Mouse (Mus musculus): ENCODE data around the gene Gm27027. TPM values are rescaled to one million over a fixed set of nuclear protein-coding genes. Genes with fewer than 3 reads are reported as not detected.

Gm27027 gene
- polyA plus RNA-seq, 1 experiment from 2014 or later, result not detected

GRCm38 (mm10) chr2:93907519-93908294 lies 88.4 kb downstream of the Gm27027 start:
- Histone ChIP-seq H3K4me3 (no peak overlapping the region), H3K27me3 (no peaks in the 10 kb centered on the region), H3K27ac (replicated peaks) (peak overlapping the region; percentile 45), H3K4me2 (replicated peaks) (no peak overlapping the region), H3K4me1 (peaks cover 22% of the 10 kb centered on the region), H3K9ac (replicated peaks) (no peak overlapping the region), H3K9me3 (no peaks in the 10 kb centered on the region), H3K36me3 (no peaks in the 10 kb centered on the region)
- ATAC-seq (replicated peaks), result peak; percentile 63; the same call in 1 of the 2 replicates
- 67% methylated on average over 9 of the region's 9 CpGs for WGBS

Other genes with a start within 250 kb of the Gm27027 start
- 64.2 and 64.8 TPM in 2 replicates for gene Ext2, start 173.8 kb downstream of the Gm27027 start, polyA plus RNA-seq (2015; fragmentation: Nextera tagmentation; extraction: Ambion mirVana)
- 6.9 and 7.8 TPM in 2 replicates for gene Accs, start 146.4 kb downstream of the Gm27027 start, polyA plus RNA-seq (2015; fragmentation: Nextera tagmentation; extraction: Ambion mirVana)
- 0.45 and 0.66 TPM in 2 replicates for gene Accsl, start 127.2 kb downstream of the Gm27027 start, polyA plus RNA-seq (2015; fragmentation: Nextera tagmentation; extraction: Ambion mirVana)
- 24.2 and 26.7 TPM in 2 replicates for gene Gm13889, start 39.2 kb downstream of the Gm27027 start, polyA plus RNA-seq (2015; fragmentation: Nextera tagmentation; extraction: Ambion mirVana)
- gene Alkbh3, start 14.5 kb upstream of the Gm27027 start, polyA plus RNA-seq (2015; fragmentation: Nextera tagmentation; extraction: Ambion mirVana), result 54.9 and 58.1 TPM in 2 replicates
- 119 and 122 TPM in 2 replicates for gene Hsd17b12, start 161.6 kb upstream of the Gm27027 start, polyA plus RNA-seq (2015; fragmentation: Nextera tagmentation; extraction: Ambion mirVana)